Mouse (Mus musculus): ENCODE results near the gene Gstt2. TPM values are rescaled to one million over a fixed set of nuclear protein-coding genes. Genes with fewer than 3 reads are reported as not detected.

Gstt2 gene
- polyA plus RNA-seq, 1 experiment from 2014 or later, result 0.35 TPM

- TF ChIP-seq CTCF (IDR thresholded peaks at IDR 0.05), result no peak
- in situ Hi-C loops (cut with MboI; ENCODE audit: low pct_unique_long_range_greater_than_20kb), result no loop called here
- ChIA-PET CTCF (interaction anchor here (1.1 kb wide), 1 partner anchor 9 kb away, joined by 3 read pairs; no protein-coding TSS in a partner anchor), POLR2A (no interaction called here)
- no peak for ATAC-seq
- no peaks in the 10 kb centered on the region for H3K27me3 ChIP-seq
- no peak for DNase-seq (ENCODE audit: low read depth, low spot score)
These were observed 39.5 kb downstream of the Gstt2 start for GRCm38 (mm10) chr10:75797619-75798175.

GRCm38 (mm10) chr10:75796731-75797516 is 40.3 kb downstream of the Gstt2 start:
- in situ Hi-C loops (cut with MboI; ENCODE audit: low pct_unique_long_range_greater_than_20kb), result no loop called here
- TF ChIP-seq CTCF (IDR thresholded peaks at IDR 0.05), result no peak
- CTCF ChIA-PET, result no interaction called here

GRCm38 (mm10) chr10:75794880-75795279 is 42.3 kb downstream of the Gstt2 start:
- in situ Hi-C loops (cut with MboI; ENCODE audit: low pct_unique_long_range_greater_than_20kb), result no loop called here
- ATAC-seq (peak; percentile 39), DNase-seq (ENCODE audit: low read depth, low spot score) (no peak)
- ChIA-PET POLR2A (no interaction called here), CTCF (interaction anchor here (0.8 kb wide), 2 partner anchors 11 to 35 kb away, joined by 3 read pairs; no protein-coding TSS in a partner anchor)
- TF ChIP-seq CTCF (IDR thresholded peaks at IDR 0.05), result no peak
- H3K27me3 ChIP-seq, result no peaks in the 10 kb centered on the region

More at GRCm38 (mm10) chr10:75796731-75797516, 40.3 kb downstream of the Gstt2 start:
- ATAC-seq (no peak), DNase-seq (ENCODE audit: low read depth, low spot score) (no peak)
- POLR2A ChIA-PET, result no interaction called here
- no peaks in the 10 kb centered on the region for H3K27me3 ChIP-seq

- ChIA-PET CTCF (no interaction called here), POLR2A (interaction anchor here (0.5 kb wide), 1 partner anchor 26 kb away, joined by 3 read pairs; no protein-coding TSS in a partner anchor)
- in situ Hi-C loops (cut with MboI; ENCODE audit: low pct_unique_long_range_greater_than_20kb), result no loop called here
- no peaks in the 10 kb centered on the region for H3K27me3 ChIP-seq
- DNase-seq (ENCODE audit: low read depth, low spot score), result no peak
- no peak for ATAC-seq
- no peak for TF ChIP-seq CTCF (IDR thresholded peaks at IDR 0.05)
These were observed 46.5 kb downstream of the Gstt2 start for GRCm38 (mm10) chr10:75790773-75791172.

- TF ChIP-seq CTCF (IDR thresholded peaks at IDR 0.05), result no peak
- in situ Hi-C loops (cut with MboI; ENCODE audit: low pct_unique_long_range_greater_than_20kb), result no loop called here
- POLR2A ChIA-PET, result no interaction called here
- CTCF ChIA-PET, result no interaction called here
- no peak for DNase-seq (ENCODE audit: low read depth, low spot score)
- ATAC-seq, result no peak
- H3K27me3 ChIP-seq, result peaks cover 3% of the 10 kb centered on the region
These were observed 47.4 kb downstream of the Gstt2 start for GRCm38 (mm10) chr10:75789841-75790240.

GRCm38 (mm10) chr10:75789081-75789735 is 48.0 kb downstream of the Gstt2 start:
- CTCF ChIA-PET, result no interaction called here
- in situ Hi-C loops (cut with MboI; ENCODE audit: low pct_unique_long_range_greater_than_20kb), result no loop called here
- POLR2A ChIA-PET, result no interaction called here
- no peak for TF ChIP-seq CTCF (IDR thresholded peaks at IDR 0.05)
- DNase-seq (ENCODE audit: low read depth, low spot score), result no peak
- no peak for ATAC-seq
- H3K27me3 ChIP-seq, result peaks cover 3% of the 10 kb centered on the region

- in situ Hi-C loops (cut with MboI; ENCODE audit: low pct_unique_long_range_greater_than_20kb), result no loop called here
- peaks cover 3% of the 10 kb centered on the region for H3K27me3 ChIP-seq
- ATAC-seq, result no peak
- ChIA-PET CTCF (no interaction called here), POLR2A (no interaction called here)
- no peak for TF ChIP-seq CTCF (IDR thresholded peaks at IDR 0.05)
- DNase-seq (ENCODE audit: low read depth, low spot score), result no peak
These were observed 48.9 kb downstream of the Gstt2 start for GRCm38 (mm10) chr10:75788277-75788676.

GRCm38 (mm10) chr10:75785442-75785841 is 51.8 kb downstream of the Gstt2 start:
- TF ChIP-seq CTCF (IDR thresholded peaks at IDR 0.05), result no peak
- ATAC-seq (no peak), DNase-seq (ENCODE audit: low read depth, low spot score) (no peak)
- in situ Hi-C loops (cut with MboI; ENCODE audit: low pct_unique_long_range_greater_than_20kb), result no loop called here
- POLR2A ChIA-PET, result no interaction called here
- CTCF ChIA-PET, result no interaction called here
- H3K27me3 ChIP-seq, result peaks cover 3% of the 10 kb centered on the region

Other genes starting within 250 kb of the Gstt2 start
- not detected for gene Ggt5, start 248.1 kb downstream of the Gstt2 start, polyA plus RNA-seq (2021)
- 0.15 TPM for gene Susd2, start 193.4 kb downstream of the Gstt2 start, polyA plus RNA-seq (2021)
- 40.7 TPM for gene Cabin1, start 73.1 kb downstream of the Gstt2 start, polyA plus RNA-seq (2021)
- 128 TPM for gene Ddt, start 64.0 kb downstream of the Gstt2 start, polyA plus RNA-seq (2021)
- not detected for gene Gm20441, start 56.5 kb downstream of the Gstt2 start, polyA plus RNA-seq (2021)
- 0.03 TPM for gene Gstt3, start 56.0 kb downstream of the Gstt2 start, polyA plus RNA-seq (2021)
- gene Gstt1, start 38.8 kb downstream of the Gstt2 start, polyA plus RNA-seq (2021), result 0.45 TPM
- not detected for gene Gstt4, start 14.9 kb downstream of the Gstt2 start, polyA plus RNA-seq (2021)
- 592 TPM for gene Mif, start 22.8 kb upstream of the Gstt2 start, polyA plus RNA-seq (2021)
- 1.1 TPM for gene Derl3, start 56.0 kb upstream of the Gstt2 start, polyA plus RNA-seq (2021)
- gene Smarcb1, start 84.2 kb upstream of the Gstt2 start, polyA plus RNA-seq (2021), result 107 TPM
- 362 TPM for gene Chchd10, start 95.7 kb upstream of the Gstt2 start, polyA plus RNA-seq (2021)
- gene Mmp11, start 99.1 kb upstream of the Gstt2 start, polyA plus RNA-seq (2021), result 67.8 TPM
- 0.05 TPM for gene Gm867, start 103.2 kb upstream of the Gstt2 start, polyA plus RNA-seq (2021)
- not detected for gene Vpreb3, start 105.6 kb upstream of the Gstt2 start, polyA plus RNA-seq (2021)
- not detected for gene Gm5134, start 117.1 kb upstream of the Gstt2 start, polyA plus RNA-seq (2021)
- gene Zfp280b, start 195.2 kb upstream of the Gstt2 start, polyA plus RNA-seq (2021), result 8.9 TPM

Measured in Patski (cell line).